Mouse (Mus musculus) layer of hippocampus, adult 8-10 months (tissue): Measurements from ENCODE around the gene Ptprg. TPM values are rescaled to one million over a fixed set of nuclear protein-coding genes. Genes with fewer than 3 reads are reported as not detected.
"Not testable (repeated sequence)": the region's sequence is repeated elsewhere in the genome, so short reads cannot be mapped to it uniquely, and the experiment has no call there.

Experiments used
- DNase-seq, 2 experiments: peaks; one replicate each; pipeline ENCODE4 v3.0.0; 2022; ENCODE audit warnings: low spot score in 2 of 2
- total RNA-seq, 4 experiments: library from RNA; stranded (reverse); gene quantifications; 2 replicates each; pipeline ENCODE4 v1.2.4; 2022

The Ptprg gene
- total RNA-seq, 4 experiments from 2014 or later, result 88.2 to 105 (median 94.3) TPM

GRCm38 (mm10) chr14:11731223-11731920 lies 178.0 kb downstream of the Ptprg start:
- no peak for DNase-seq

GRCm38 (mm10) chr14:11732376-11732775 lies 179.0 kb downstream of the Ptprg start:
- no peak for DNase-seq

- DNase-seq, result no peak
Measured at GRCm38 (mm10) chr14:11743726-11744125, 190.4 kb downstream of the Ptprg start.

- DNase-seq, result no peak
Measured at GRCm38 (mm10) chr14:11752678-11753077, 199.3 kb downstream of the Ptprg start.

GRCm38 (mm10) chr14:11754656-11755055 lies 201.3 kb downstream of the Ptprg start:
- DNase-seq, result no peak

- no peak for DNase-seq
Measured at GRCm38 (mm10) chr14:11758185-11758584, 204.9 kb downstream of the Ptprg start.

GRCm38 (mm10) chr14:11759356-11759755 lies 206.0 kb downstream of the Ptprg start:
- DNase-seq, result no peak

- no peak for DNase-seq
Measured at GRCm38 (mm10) chr14:11762995-11763394, 209.7 kb downstream of the Ptprg start.

- DNase-seq, result no peak
Measured at GRCm38 (mm10) chr14:11772736-11773135, 219.4 kb downstream of the Ptprg start.

GRCm38 (mm10) chr14:11774476-11775037 lies 221.2 kb downstream of the Ptprg start:
- no peak for DNase-seq

GRCm38 (mm10) chr14:11775204-11775603 lies 221.9 kb downstream of the Ptprg start:
- DNase-seq, result peak; percentile 17 to 19

GRCm38 (mm10) chr14:11775951-11776495 lies 222.7 kb downstream of the Ptprg start:
- DNase-seq, result no peak

GRCm38 (mm10) chr14:11776566-11776965 lies 223.2 kb downstream of the Ptprg start:
- DNase-seq, result no peak

- DNase-seq, result no peak
Measured at GRCm38 (mm10) chr14:11791190-11791589, 237.9 kb downstream of the Ptprg start.

- no peak for DNase-seq
Measured at GRCm38 (mm10) chr14:11793847-11794246, 240.5 kb downstream of the Ptprg start.

- no peak for DNase-seq
Measured at GRCm38 (mm10) chr14:11802355-11803035, 249.2 kb downstream of the Ptprg start.

- DNase-seq, result no peak
Measured at GRCm38 (mm10) chr14:11806674-11807073, 253.3 kb downstream of the Ptprg start.

GRCm38 (mm10) chr14:11807465-11807864 lies 254.1 kb downstream of the Ptprg start:
- DNase-seq, result no peak

GRCm38 (mm10) chr14:11811142-11811761 lies 257.9 kb downstream of the Ptprg start:
- no peak for DNase-seq

GRCm38 (mm10) chr14:11812291-11812690 lies 259.0 kb downstream of the Ptprg start:
- DNase-seq, result no peak

GRCm38 (mm10) chr14:11814811-11815210 lies 261.5 kb downstream of the Ptprg start:
- not testable (repeated sequence) for DNase-seq

- no peak for DNase-seq
Measured at GRCm38 (mm10) chr14:11817236-11817635, 263.9 kb downstream of the Ptprg start.
